24 mouse cellular contexts compared by ENCODE assay signal in the genomic region with DNA sequence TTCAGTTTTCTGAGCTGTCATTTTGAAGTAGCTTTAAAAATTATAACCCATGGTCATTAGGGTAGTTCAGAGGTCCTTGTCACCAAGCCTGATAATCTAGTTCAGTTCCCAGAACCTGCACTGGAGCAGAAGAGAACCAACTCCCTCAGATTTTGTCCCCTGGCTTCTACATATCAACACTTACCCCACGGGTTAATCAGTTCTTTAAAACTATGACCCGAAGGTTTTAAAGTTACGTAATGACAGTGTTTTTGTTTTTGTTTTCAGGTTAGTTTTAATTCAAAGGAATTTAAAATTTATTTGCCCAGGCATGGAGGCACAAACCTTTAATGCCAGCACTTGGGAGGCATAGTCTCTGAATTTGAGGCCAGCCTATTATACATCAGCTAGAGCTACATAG. TPM values are rescaled to one million over a fixed set of nuclear protein-coding genes. Genes with fewer than 3 reads are reported as not detected.
DNase-seq lines count a peak whose midpoint lies in the region; ATAC-seq and TF ChIP-seq lines count a peak whose summit lies in the region.
"Had no signal": no experiment of that assay in that cellular context is flagged by ENCODE, and none has a peak within 500 bp of the region (broad histone marks: within the 10 kb centered on the region; RNA-seq: fewer than 3 reads in every experiment).

No protein-coding gene starts in this region.

- TF ChIP-seq CTCF in intestine, postnatal 0 days (IDR thresholded peaks at IDR 0.05; ENCODE audit: low read depth) = no peak
- no peak for TF ChIP-seq CTCF in liver, postnatal 0 days (IDR thresholded peaks at IDR 0.05; ENCODE audit: low read depth)

- peaks cover 18% of the 10 kb centered on the region; the same call in 1 of the 2 replicates for H3K36me3 ChIP-seq in intestine, postnatal 0 days (ENCODE audit: control insufficient read depth, insufficient read depth)
- H3K36me3 ChIP-seq in intestine, embryonic 15.5 days = no peaks in the 10 kb centered on the region
- H3K36me3 ChIP-seq in liver, postnatal 0 days (replicated peaks; ENCODE audit: insufficient read depth, low read length) = peaks cover 23% of the 10 kb centered on the region; the same call in 1 of the 2 replicates
- H3K36me3 ChIP-seq: forebrain, embryonic 15.5 days had no signal

- 0 out of 2 replicates have a peak overlapping the region, but pooled peaks have one; percentile 15 for H3K27ac ChIP-seq in intestine, postnatal 0 days (ENCODE audit: low read depth, low read length)
- H3K27ac ChIP-seq in intestine, embryonic 15.5 days = no peak overlapping the region
- peak overlapping the region; percentile 5; the same call in 1 of the 2 replicates for H3K27ac ChIP-seq in liver, postnatal 0 days (ENCODE audit: low read depth)
- H3K27ac ChIP-seq: embryonic facial prominence, embryonic 10.5 days; embryonic facial prominence, embryonic 12.5 days; forebrain, embryonic 13.5 days; forebrain, embryonic 15.5 days had no signal

- no peaks in the 10 kb centered on the region for H3K9me3 ChIP-seq in intestine, postnatal 0 days (ENCODE audit: control insufficient read depth)
- no peaks in the 10 kb centered on the region for H3K9me3 ChIP-seq in intestine, embryonic 15.5 days
- H3K9me3 ChIP-seq in liver, postnatal 0 days (ENCODE audit: low read length) = no peaks in the 10 kb centered on the region
- H3K9me3 ChIP-seq: embryonic facial prominence, embryonic 10.5 days; embryonic facial prominence, embryonic 12.5 days; forebrain, embryonic 13.5 days; forebrain, embryonic 15.5 days; G1E had no signal

- no peaks in the 10 kb centered on the region for H3K27me3 ChIP-seq in intestine, postnatal 0 days (replicated peaks; ENCODE audit: control insufficient read depth, insufficient read depth, low read length)
- H3K27me3 ChIP-seq in intestine, embryonic 15.5 days (replicated peaks) = no peaks in the 10 kb centered on the region
- no peaks in the 10 kb centered on the region for H3K27me3 ChIP-seq in liver, postnatal 0 days (ENCODE audit: insufficient read depth, low read length)
- H3K27me3 ChIP-seq: CH12.LX; embryonic facial prominence, embryonic 12.5 days; forebrain, embryonic 13.5 days; forebrain, embryonic 15.5 days; Patski had no signal

- H3K4me1 ChIP-seq in intestine, postnatal 0 days (replicated peaks; ENCODE audit: control insufficient read depth, insufficient read depth, low read length) = 0 out of 2 replicates have a peak, but pooled peaks cover 6% of the 10 kb centered on the region
- H3K4me1 ChIP-seq in intestine, embryonic 15.5 days (replicated peaks) = peaks cover 5% of the 10 kb centered on the region; the same call in 1 of the 2 replicates
- H3K4me1 ChIP-seq in liver, postnatal 0 days (ENCODE audit: insufficient read depth) = peaks cover 38% of the 10 kb centered on the region
- H3K4me1 ChIP-seq: embryonic facial prominence, embryonic 10.5 days; embryonic facial prominence, embryonic 12.5 days had no signal

- H3K4me3 ChIP-seq in intestine, postnatal 0 days (ENCODE audit: low read depth, low read length) = no peak overlapping the region
- H3K4me3 ChIP-seq in intestine, embryonic 15.5 days (replicated peaks) = no peak overlapping the region
- no peak overlapping the region for H3K4me3 ChIP-seq in liver, postnatal 0 days (ENCODE audit: low read depth, low read length)
- H3K4me3 ChIP-seq: embryonic facial prominence, embryonic 10.5 days; embryonic facial prominence, embryonic 12.5 days; forebrain, embryonic 13.5 days; forebrain, embryonic 15.5 days had no signal

- ATAC-seq in intestine, postnatal 0 days = no peak
- ATAC-seq in intestine, embryonic 15.5 days = no peak
- no peak for ATAC-seq in liver, postnatal 0 days
- ATAC-seq: activated CD4-positive, CD25-positive, alpha-beta regulatory T cell, adult 4 months; CD4-positive, CD25-positive, alpha-beta regulatory T cell, adult 4 months; forebrain, embryonic 13.5 days; forebrain, embryonic 15.5 days; Patski had no signal

- no peak for TF ChIP-seq EP300 in liver, postnatal 0 days (IDR thresholded peaks at IDR 0.05; ENCODE audit: low read depth)

- no peak overlapping the region for H3K9ac ChIP-seq in intestine, postnatal 0 days (ENCODE audit: low read depth, low read length)
- no peak overlapping the region for H3K9ac ChIP-seq in intestine, embryonic 15.5 days
- H3K9ac ChIP-seq in liver, postnatal 0 days (replicated peaks) = no peak overlapping the region
- H3K9ac ChIP-seq: embryonic facial prominence, embryonic 12.5 days; forebrain, embryonic 13.5 days; forebrain, embryonic 15.5 days had no signal

- H3K4me2 ChIP-seq in intestine, postnatal 0 days (replicated peaks; ENCODE audit: low read depth) = no peak overlapping the region
- H3K4me2 ChIP-seq in intestine, embryonic 15.5 days (replicated peaks) = no peak overlapping the region
- H3K4me2 ChIP-seq in liver, postnatal 0 days (ENCODE audit: low read depth, low read length) = no peak overlapping the region
- H3K4me2 ChIP-seq: embryonic facial prominence, embryonic 12.5 days; forebrain, embryonic 13.5 days; forebrain, embryonic 15.5 days had no signal

- 49% methylated on average over 3 of the region's 3 CpGs for WGBS in intestine, postnatal 0 days
- 89% methylated on average over 3 of the region's 3 CpGs for WGBS in intestine, embryonic 15.5 days
- WGBS in liver, postnatal 0 days (ENCODE audit: insufficient replicate concordance) = 50% methylated on average over 3 of the region's 3 CpGs

- peak; percentile 71 for DNase-seq in kidney, adult 9 months
- DNase-seq in kidney, postnatal 14 days = no peak
- DNase-seq in liver, postnatal 0 days = no peak
- no peak for DNase-seq in liver
- DNase-seq: adrenal gland, adult 8-10 months; adrenal gland, postnatal 14 days; adrenal gland, postnatal 36 days; B cell, adult 2 months; cerebellum, adult 11-12 months; cerebellum, adult 2 months; cerebellum, adult 9-10 months; cerebellum, postnatal 10 days; cerebellum, postnatal 25 days had no signal

RNA-seq across cellular contexts. Expression of a gene that starts 12.6 kb away (rescaled TPM):
- polyA plus RNA-seq in intestine, postnatal 0 days (2015; fragmentation: Nextera tagmentation; extraction: Ambion mirVana) = 171 and 185 TPM in 2 replicates
- polyA plus RNA-seq in intestine, embryonic 15.5 days (2015; fragmentation: Nextera tagmentation; extraction: Ambion mirVana) = 102 and 106 TPM in 2 replicates
- polyA plus RNA-seq in liver, postnatal 0 days (2015; fragmentation: Nextera tagmentation; extraction: Ambion mirVana) = 33.6 and 37.3 TPM in 2 replicates
